Mouse (Mus musculus): ENCODE data around the gene Atp6v0a4.

Gene Atp6v0a4

DNA sequence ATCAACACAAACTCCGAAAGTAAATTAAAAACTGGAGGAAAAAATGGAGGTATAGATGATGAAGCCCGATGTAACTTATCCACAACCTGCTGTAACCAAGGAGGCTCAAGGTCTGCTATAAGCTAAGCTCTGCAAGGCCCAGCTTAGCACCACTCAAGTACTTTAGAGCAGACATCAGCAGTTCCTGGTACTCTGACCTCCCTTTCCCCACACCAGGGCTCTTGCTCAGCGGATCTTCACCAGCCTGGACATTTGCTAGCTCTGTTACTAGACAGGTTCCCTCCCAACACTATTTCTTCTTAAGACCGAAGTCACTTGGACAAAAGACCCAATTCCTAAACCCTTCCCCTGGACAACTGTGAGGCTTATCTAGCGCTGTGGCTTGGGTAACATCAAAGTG is 496 bp upstream of the Atp6v0a4 start:
- no peak for DNase-seq (ENCODE audit: low spot score in 2 of 2)

DNA sequence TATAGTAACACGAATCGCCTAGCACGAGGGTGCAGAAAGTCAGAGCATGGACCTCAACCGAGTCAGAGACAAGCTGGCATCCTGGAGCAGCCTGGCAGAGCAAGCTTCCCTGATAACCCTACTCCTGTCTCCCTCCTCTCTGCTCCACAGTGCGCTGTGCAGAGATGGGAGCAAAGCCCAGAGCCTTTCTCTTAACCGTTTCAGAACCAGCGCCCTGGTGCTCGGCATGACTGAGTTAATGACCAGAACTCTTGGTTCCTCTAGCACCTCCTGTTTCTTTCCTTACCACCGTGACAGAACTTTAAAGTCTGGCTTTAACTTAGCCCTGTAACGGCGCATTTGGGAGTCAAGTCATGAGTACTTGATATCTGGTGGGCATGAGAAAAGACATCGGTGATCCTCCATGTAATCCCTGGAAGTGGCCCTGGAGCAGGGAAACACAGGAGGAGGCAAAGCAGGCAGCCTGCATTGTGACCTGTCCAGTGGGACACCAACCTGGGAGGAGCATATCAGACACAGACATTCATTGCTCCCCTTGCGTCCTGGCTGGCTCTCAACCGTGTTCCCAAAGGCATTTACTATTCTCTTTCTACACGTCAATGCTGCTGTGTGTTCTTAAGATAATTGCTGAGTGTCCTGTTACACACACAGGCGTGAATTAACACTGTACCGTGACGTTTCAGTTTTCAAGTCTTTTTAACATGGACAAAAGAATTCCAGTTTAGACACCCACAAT is 747 bp downstream of the Atp6v0a4 start:
- DNase-seq (ENCODE audit: low spot score in 2 of 2) = no peak

DNA sequence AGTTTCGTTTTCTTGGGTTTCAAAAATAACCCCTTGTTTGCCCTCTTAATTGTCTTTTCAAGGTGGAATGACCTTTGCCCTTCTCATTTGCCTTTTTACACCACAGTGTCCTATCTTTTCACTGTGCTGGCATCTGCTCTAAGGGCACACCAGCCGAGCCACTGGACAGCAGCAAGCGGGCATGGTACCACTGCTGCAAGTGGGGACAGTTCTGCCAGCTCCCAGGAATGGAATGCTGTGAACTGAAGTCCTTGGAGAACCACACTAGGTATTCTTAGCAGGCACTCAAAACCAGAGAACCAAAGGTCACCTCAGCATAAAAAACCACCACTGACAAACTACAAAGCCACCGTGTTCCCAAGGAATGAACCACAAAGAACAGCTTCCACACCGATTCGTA is 1.6 kb downstream of the Atp6v0a4 start:
- no peak for DNase-seq (ENCODE audit: low spot score in 2 of 2)

DNA sequence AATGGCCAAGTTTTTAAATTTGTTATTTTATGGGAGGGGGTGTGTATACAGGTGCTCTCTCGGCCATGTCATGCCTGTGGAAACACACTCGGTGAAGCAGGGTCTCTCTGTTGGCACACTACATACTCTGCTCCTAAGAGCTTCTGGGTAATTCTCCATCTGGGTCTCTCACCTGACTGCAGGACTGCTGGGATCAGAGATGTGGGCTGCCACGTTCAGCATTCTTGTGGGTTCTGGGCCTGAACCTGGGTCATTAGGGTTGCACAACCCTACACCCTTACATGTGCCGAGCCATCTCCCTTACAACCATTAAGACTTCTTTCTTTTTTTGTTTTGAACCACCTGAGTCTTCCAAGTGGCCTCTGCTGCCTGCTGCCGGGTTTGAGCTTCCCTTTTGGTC is 2.5 kb downstream of the Atp6v0a4 start:
- no peak for DNase-seq (ENCODE audit: low spot score in 2 of 2)

DNA sequence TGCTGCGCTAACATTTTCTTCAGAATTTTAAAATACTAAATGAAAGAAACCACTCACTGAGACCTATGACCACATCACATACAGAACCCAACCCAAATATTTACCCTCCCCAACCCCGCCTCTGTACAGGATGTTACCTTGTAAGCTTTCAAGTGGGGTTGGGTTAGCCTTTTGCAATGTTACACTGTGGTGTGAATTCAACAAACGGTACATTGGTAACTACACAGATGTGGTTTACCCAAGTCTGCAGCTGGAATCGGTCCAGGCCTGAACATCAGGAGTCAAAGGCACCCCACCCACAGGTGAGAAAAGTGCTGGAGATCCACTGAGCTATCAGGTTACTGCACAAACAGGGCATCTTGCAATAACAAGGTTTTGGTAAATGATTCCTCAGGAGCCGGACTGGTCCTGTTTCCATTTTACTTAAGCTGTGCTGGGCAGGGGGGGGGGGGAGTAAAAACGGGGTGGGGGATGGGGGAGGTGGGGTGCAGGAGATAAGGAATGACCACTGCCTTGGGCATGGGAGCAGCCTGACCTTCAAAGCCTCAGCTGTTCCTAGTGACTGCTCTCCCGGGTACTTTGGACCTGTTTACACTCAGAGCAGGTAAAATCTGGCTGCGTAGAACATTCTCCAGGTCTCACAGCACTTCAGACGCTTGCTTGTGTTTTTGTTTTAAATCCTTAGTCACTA is 3.6 kb downstream of the Atp6v0a4 start:
- peak in 1 of 2 experiments; percentile 30 for DNase-seq (ENCODE audit: low spot score in 2 of 2)

DNA sequence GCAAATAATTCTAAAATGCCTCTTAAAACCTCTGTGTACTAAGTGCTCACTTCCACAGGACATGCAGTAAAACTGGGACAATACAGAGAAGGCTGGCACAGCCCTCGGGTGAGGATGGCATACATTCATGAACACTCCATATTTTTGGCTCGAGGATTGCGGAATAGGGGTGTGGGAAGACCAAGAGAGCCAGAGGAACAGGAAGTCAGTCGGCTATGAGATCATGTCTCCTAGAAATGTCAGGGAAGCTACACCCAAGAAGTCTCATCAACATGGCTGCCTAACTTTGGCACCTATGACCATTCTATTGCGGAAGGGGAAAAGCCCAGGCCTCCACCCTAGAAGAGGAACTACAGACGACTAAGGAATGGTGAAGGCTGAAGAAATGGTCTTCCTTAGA is 6.0 kb downstream of the Atp6v0a4 start:
- DNase-seq (ENCODE audit: low spot score in 2 of 2) = no peak

DNA sequence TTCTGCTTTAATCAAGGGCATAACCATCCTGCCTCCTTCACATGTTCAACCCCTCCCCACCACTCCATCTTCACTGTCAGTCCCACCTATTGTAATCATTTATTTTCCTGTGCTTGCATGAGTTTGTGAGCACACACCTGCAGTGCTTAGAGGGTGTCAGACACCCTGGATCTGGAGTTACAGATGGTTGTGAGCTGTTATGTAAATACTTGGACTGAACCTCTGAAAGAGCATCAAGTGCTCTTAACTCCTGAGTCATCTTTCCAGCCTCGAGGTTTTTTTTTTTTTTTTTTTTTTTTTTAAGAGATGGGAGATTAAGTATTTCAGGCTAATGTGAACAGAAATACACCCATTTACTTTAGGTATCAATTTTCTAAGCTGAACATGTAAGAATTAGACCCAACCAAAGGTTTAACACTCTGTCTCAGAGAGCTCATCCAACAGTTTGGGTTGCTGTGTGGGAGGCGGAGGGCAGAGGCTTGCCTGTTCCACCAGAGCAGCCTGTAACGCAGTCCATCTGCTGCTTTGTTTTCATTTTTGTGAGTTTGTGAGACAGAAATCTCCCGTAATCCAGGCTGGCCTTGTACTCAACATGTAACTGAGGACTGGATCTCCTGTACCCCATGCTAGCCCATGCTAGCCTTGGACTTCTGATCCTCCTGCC is 8.1 kb downstream of the Atp6v0a4 start:
- no peak for DNase-seq (ENCODE audit: low spot score in 2 of 2)

DNA sequence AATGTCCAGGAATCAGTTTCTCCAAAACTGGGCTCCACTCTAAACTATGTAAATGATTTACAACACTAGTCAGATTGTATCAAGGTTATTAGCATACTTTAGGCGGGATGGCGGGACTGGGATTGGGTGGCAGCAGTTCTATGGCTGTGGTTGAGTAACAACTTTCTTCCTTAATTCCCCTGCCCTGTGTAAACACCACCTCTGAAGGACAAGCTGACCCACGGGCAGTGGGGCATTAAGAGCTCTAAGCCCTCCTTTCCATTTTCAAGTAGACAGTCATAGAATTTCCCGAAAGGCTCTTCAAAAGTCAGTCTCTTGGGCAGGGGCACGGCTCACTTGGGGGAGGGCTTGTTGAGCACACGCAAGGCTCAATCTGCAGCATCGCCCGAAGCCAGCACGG is 13.5 kb downstream of the Atp6v0a4 start:
- no peak for DNase-seq (ENCODE audit: low spot score in 2 of 2)

DNA sequence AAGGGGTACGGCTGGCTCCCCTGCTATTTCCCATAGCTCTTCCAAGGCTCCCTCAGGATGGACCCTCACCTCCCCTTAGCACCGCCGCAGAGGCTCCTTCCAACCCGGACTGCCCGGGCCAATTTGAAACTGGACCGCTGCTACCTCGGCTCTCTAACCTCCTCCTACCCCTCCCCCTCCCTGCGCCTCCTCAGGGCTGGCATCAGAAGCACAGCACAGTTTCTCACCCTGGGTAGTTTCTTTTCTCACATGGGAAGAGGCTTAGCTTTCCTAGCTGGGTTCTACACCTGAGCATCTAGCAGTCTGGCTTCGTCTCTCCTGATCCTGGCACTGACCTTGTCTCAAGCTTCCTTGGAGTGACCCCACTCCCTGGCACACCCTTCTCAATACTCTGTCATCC is 14.5 kb downstream of the Atp6v0a4 start:
- no peak for DNase-seq (ENCODE audit: low spot score in 2 of 2)

DNA sequence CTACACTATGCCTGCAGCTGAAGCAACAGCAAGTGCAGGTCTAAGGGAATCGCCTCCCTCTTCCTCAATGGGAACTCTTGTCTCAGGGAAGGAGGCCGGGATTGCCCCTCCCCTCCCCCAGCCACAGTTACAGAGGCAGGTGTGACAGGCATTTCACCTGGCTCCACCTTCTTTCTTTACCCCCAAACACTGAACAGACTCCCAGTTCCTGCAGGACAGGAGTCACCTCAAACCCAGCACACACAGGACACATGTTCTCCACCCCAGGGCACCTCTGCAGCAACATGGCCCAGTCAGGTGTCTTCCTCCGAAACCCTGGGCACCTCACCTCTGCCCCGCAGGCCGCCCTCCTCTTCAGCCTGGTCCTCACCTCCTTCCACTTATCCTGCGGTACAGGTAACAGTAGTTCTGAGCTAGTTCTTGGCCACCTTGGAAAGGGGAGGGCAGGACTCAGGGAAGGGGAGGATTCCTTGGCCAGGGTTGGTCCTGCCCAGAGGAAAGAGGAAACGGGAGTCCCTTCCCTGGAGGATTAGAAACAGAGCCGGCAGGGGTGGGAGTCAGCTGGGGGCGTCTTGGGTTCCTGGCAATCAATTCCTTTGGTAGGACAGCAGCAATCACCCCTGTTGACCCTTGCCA is 15.1 kb downstream of the Atp6v0a4 start, which contains the start of gene Tmem213:
Gene Tmem213 (plus strand): TSS at position 96 of the 636 bp plus-strand sequence.
- DNase-seq (ENCODE audit: low spot score in 2 of 2) = no peak

DNA sequence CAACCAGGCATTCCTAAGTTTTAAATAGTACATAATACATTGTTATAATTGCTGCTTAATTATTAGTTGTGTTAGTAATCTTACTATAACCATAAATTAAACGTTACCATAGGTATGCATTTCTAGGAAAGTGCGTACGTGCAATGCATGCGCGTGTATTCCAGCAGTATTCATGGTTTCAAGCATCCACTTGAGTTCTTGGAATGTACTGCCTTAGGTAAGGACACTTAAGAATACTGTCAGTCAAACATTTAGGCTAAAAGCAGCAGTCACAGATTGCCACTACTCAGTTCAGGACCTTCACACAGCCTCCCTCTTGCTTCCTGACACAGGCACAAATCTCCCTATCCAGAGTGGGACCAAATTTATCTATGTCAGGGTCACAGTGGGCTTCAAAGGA is 15.9 kb downstream of the Atp6v0a4 start:
- no peak for DNase-seq (ENCODE audit: low spot score in 2 of 2)

DNA sequence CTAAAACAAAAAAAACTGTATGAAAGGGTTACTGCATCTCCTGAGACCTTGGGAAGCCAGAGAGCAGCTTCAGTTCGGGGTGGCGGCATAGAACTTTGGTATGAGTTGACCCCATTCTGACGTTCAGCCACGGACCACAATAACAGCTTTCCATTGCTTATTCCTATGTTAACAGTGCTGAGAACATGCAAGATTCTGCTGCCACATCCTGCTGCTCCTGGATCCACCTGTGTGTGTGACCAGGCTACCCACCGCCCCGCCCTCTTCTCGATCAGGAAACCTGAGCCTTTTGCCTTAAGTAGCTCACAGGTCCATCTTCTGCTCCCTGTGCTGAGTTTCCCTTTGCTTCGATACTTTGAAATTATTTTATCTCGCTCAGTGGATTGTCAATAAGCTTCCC is 18.5 kb downstream of the Atp6v0a4 start:
- DNase-seq (ENCODE audit: low spot score in 2 of 2) = no peak

DNA sequence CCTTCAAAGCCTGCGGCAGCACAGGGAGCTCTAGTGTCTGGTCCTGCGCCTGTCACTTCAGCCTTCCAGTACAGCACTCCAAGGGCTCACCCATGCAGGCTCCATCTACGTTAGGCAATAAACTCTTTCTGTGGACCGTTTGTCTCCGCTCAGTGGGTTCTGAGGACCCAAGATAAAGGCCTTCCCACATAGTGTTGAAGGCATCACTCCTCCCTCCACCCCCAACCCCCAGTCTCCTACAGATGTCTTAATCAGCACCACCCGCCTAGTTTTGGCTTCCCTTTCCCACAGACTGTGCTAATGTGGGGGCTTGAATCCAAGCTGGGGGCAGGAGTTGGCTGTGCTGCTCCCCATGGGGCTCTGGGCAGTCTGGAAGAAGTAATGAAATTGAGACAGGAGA is 20.6 kb downstream of the Atp6v0a4 start:
- DNase-seq (ENCODE audit: low spot score in 2 of 2) = no peak

DNA sequence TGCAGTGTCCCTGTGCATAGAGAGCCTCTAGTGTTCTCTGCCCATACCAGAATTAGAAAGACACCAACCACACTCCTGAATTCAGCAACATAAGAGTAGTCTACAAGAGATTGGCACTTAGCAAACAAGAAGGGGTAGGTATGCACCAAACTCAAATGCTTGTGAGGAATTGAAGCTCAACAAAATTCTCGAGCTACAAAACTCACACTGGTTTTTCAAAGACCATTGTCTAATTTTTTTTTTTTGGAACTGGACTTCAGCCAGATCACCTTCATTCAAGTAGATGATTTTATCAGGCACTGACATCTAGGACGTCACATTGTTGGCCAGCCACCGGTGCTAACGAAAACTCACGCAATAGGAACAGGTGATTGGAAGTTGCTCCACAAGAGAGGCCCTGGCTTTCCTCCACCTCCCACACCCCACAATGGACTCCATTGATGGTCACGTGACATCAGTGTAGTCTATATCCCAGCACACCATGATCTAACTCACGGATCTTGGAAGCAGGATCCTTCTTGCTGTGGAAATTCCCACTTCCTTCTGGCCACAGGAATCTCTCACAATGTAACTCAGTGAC is 22.1 kb downstream of the Atp6v0a4 start:
- DNase-seq (ENCODE audit: low spot score in 2 of 2) = no peak

DNA sequence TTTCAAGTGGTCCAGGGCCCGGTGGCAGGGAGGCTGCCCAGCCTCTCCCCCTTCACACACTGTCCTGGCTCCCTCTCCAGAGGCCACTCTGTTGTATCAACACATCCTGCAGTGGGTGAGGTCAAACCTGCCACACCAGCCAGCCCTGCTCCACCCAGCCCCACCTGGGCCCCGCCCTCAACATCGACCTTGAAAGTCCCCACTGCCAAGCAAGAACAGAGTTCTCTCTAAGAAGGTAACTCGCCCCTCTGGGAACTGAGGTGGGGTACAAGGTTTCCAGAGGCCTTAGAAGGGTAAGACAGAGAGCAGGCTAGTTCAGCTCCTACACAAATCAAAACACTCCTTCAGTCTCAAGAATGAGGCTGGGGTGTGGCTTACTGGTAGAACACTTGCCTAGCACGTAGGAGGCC is 27.4 kb downstream of the Atp6v0a4 start:
- peak; percentile 39 for DNase-seq (ENCODE audit: low spot score in 2 of 2)

DNA sequence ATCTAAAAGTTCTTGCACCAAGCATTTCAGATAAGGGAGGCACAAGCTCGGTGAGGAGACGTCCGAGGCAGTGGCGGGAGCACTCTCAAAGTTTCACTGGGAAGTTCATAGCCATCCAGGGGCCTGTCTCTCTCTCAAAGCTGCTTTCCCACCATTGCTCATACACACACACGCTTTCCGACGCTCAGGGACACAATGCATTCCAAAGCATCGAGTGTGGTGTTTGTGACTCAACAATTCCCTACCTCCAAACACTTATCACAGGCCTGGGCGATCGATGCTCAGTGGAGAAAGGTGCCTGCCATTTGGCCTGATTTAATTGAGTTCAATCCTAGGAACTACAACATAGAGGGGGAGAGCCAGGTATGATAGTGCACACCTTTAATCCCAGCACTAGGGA is 29.7 kb downstream of the Atp6v0a4 start:
- no peak for DNase-seq (ENCODE audit: low spot score in 2 of 2)

DNA sequence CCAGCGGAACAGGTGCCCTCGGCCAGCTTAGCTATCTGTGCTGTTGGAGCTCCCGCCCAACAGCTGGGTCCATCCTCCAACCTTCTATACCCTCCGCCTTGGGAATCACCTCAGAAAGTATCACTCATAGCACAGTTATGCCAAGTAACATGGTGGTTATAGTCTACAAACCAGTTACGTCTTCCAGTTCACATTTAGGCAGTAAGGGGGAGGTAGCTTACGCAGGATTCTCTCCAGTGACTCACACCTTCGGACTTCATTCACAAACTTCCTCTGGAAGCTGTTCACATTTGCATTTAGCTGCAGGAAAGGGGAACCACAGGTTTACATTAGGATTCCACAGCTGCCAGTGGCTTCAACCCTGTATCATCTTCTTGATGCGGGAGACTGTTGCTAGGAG is 31.8 kb downstream of the Atp6v0a4 start:
- no peak for DNase-seq (ENCODE audit: low spot score in 2 of 2)

DNA sequence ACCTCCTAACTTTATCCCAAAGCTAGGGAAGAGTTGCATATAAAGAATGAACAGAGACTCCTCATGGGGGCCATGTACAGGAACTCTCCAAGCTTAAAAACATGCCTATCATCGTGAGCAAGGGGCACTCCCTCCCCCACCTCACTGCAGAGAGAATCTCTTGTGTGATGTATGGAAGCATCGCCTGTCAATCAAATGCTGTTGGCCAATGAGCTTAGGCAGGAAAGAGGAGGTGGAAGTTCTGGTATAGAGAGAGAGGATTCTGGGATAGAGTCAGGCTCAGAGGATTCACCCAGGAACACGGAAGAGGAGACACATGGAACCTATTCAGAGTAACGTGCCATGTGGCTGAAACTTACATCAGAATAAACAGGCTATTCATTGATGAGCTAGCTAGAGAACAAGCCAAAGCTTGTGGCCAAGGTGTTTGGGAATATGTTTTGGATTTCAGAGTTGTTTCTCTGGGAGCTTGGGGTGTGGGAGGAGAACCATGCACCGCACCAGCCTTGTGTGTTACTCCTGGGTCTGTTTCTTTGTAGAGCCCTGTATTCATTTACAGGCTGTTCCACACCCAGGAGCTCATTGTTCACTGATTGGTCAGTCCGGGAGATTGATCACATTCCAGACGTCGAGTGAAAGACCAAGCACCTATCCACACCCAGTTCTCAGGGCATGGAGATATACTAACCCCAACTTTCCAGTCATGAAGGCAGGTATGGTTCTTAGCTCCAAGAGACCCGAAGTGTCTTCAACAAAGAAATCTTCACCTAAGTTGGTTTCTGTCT is 37.0 kb downstream of the Atp6v0a4 start:
- no peak for DNase-seq (ENCODE audit: low spot score in 2 of 2)

DNA sequence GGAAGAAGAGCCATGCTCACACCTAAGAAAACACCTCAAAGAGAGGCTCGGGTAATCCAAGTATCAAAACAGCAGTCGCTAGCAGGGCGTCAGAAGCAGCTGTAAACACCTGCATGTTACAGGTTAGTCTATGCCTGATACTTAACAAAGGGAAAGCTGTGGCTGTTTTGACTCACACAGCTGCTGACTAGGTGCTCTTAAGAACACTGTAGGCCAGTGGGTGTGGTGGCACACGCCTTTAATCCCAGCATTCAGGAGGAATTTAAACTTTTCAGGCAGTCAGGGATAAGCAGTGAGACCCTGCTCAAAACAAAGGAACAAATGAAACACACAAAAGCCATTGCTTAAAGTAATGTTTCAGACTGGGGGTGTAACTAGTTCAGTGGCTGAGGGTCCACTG is 41.2 kb downstream of the Atp6v0a4 start:
- DNase-seq (ENCODE audit: low spot score in 2 of 2) = no peak

DNA sequence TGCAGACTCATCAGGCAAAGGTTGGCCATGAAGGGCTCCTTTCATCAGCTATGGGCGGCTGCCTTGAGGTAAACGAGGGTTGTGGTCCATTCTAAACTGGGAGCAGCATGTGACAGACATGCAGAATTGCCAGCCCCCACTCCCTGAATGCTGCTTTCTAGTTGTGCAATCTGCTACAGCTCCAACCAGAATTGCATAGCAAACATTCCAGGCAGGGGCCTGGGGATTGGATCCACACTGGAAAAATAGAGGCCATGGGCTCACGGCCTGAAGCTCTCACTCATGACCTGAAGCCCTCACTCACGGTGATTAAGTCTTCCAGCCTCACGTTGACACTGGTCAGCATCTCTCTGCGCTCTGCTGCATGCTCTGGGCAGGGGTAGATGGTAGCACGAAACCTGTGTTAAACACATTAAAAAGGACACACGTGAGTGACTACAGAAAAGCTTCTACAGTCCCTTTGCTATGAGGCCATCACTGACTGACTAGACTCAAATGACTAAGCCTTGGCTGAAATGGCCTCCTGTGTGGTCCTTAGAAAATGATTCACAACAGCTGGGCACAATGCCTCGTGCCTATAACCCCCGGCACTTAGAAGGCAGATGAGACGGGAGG is 42.6 kb downstream of the Atp6v0a4 start:
- no peak for DNase-seq (ENCODE audit: low spot score in 2 of 2)

DNA sequence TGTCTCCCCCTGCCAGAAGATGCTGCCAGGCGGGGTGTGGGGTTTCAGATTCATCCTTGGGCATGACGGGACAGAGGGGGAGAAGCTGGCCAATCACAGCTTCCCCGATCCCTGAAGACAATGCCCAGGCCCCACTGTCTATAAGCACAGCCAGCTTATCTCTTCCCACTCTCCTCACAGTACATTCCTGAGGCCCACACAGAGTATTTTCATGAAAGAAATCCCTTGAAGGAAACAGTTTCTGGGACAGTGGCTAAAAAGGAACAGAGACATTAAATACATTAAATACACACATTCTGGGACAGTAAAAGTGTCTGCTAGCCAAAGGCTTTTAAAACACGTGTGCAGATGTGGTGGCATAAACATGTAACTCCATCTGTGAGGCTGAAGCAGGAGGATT is 44.0 kb downstream of the Atp6v0a4 start:
- DNase-seq (ENCODE audit: low spot score in 2 of 2) = no peak
